Mouse (Mus musculus) MEL (cell line): ENCODE data around the gene Akr1e1. TPM values are rescaled to one million over a fixed set of nuclear protein-coding genes. Genes with fewer than 3 reads are reported as not detected.

Source experiments
- DNase-seq: peaks from one replicate; pipeline ENCODE4 v3.0.0; 2011; ENCODE audit warnings: low read depth, low spot score
- H3K27ac ChIP-seq: 2 replicates; pipeline ENCODE4 v1.5.1; 2012; ENCODE audit warnings: low read depth, mild to moderate bottlenecking, control low read depth, low read length, moderate library complexity; ENCODE audit not compliant: control insufficient read depth
- H3K27me3 ChIP-seq, 2 experiments: fragments of 150-350 bp in 1 of 2; sonication (generic) in 1 of 2; 2 replicates each; pipeline ENCODE4 v1.6.1; 2012; ENCODE audit warnings: low read length in 2 of 2, mild to moderate bottlenecking in 2 of 2, improper control_type of control experiment in 1 of 2, moderate library complexity in 1 of 2; ENCODE audit not compliant: insufficient read depth in 2 of 2, control insufficient read depth in 1 of 2
- H3K36me3 ChIP-seq, 2 experiments: 2 replicates each; pipeline ENCODE4 v1.6.1; 2012 to 2014; ENCODE audit warnings: low read length in 2 of 2, improper control_type of control experiment in 1 of 2, inconsistent platforms in 1 of 2, mild to moderate bottlenecking in 1 of 2; ENCODE audit not compliant: insufficient read depth in 2 of 2, control insufficient read depth in 1 of 2
- H3K4me1 ChIP-seq, 2 experiments: fragments of 150-350 bp in 1 of 2; sonication (generic) in 1 of 2; 2 replicates each; pipeline ENCODE4 v1.6.1; 2012; ENCODE audit warnings: low read length in 2 of 2, improper control_type of control experiment in 1 of 2, mild to moderate bottlenecking in 1 of 2; ENCODE audit not compliant: insufficient read depth in 2 of 2, control insufficient read depth in 1 of 2
- H3K4me3 ChIP-seq, 2 experiments: fragments of 150-350 bp in 1 of 2; sonication (generic) in 1 of 2; 2 replicates each; pipeline ENCODE4 v1.5.1; 2012; ENCODE audit warnings: low read depth in 2 of 2, low read length in 2 of 2, mild to moderate bottlenecking in 2 of 2, moderate library complexity in 2 of 2, control low read depth in 1 of 2, improper control_type of control experiment in 1 of 2; ENCODE audit not compliant: control insufficient read depth in 1 of 2, insufficient read depth in 1 of 2
- H3K79me2 ChIP-seq: 2 replicates; pipeline ENCODE4 v1.6.1; 2012; ENCODE audit warnings: mild to moderate bottlenecking, low read length, moderate library complexity; ENCODE audit not compliant: control insufficient read depth, poor library complexity, insufficient read depth
- H3K9ac ChIP-seq: 2 replicates; pipeline ENCODE4 v1.6.1; 2012; ENCODE audit warnings: low read depth, mild to moderate bottlenecking, control low read depth, low read length, moderate library complexity; ENCODE audit not compliant: control insufficient read depth, poor library complexity, severe bottlenecking
- H3K9me3 ChIP-seq: fragments of 150-350 bp; sonication (generic); replicated peaks from 2 replicates; pipeline ENCODE4 v1.6.1; 2012; ENCODE audit warnings: mild to moderate bottlenecking, low read length, improper control_type of control experiment, moderate library complexity; ENCODE audit not compliant: insufficient read depth
- BHLHE40 ChIP-seq: IDR thresholded peaks from 2 replicates; pipeline ENCODE4 v1.6.1; 2012; ENCODE audit warnings: low read depth, mild to moderate bottlenecking, inconsistent platforms, low read length, improper control_type of control experiment, borderline replicate concordance
- CHD1 ChIP-seq: IDR thresholded peaks from 2 replicates; pipeline ENCODE4 v1.6.1; 2012; ENCODE audit warnings: low read depth, mild to moderate bottlenecking, inconsistent platforms, low read length, improper control_type of control experiment
- CHD2 ChIP-seq: IDR thresholded peaks from 2 replicates; pipeline ENCODE4 v1.6.1; 2011; ENCODE audit warnings: low read length, improper control_type of control experiment
- CTCF ChIP-seq, 3 experiments: IDR thresholded peaks in 2 of 3; conservative IDR thresholded peaks in 1 of 3; 2 replicates each; pipeline ENCODE4 v1.5.1; 2011 to 2012; ENCODE audit warnings: low read length in 3 of 3, low read depth in 2 of 3, mild to moderate bottlenecking in 2 of 3, improper control_type of control experiment in 1 of 3, inconsistent platforms in 1 of 3, mixed read lengths in 1 of 3, moderate library complexity in 1 of 3; ENCODE audit not compliant: control insufficient read depth in 1 of 3, insufficient read depth in 1 of 3, poor library complexity in 1 of 3, severe bottlenecking in 1 of 3
- E2F4 ChIP-seq: IDR thresholded peaks from 2 replicates; pipeline ENCODE4 v1.6.1; 2011; ENCODE audit warnings: low read depth, low read length, improper control_type of control experiment, borderline replicate concordance
- ELF1 ChIP-seq: IDR thresholded peaks from 2 replicates; pipeline ENCODE4 v1.6.1; 2014; ENCODE audit warnings: low read depth, mild to moderate bottlenecking, inconsistent platforms, low read length, improper control_type of control experiment, moderate library complexity
- EP300 ChIP-seq, 2 experiments: IDR thresholded peaks; 2 replicates each; pipeline ENCODE4 v1.6.1; 2011; ENCODE audit warnings: improper control_type of control experiment in 2 of 2, low read length in 2 of 2, low read depth in 1 of 2, mild to moderate bottlenecking in 1 of 2
- ETS1 ChIP-seq: IDR thresholded peaks from 2 replicates; pipeline ENCODE4 v1.6.1; 2012; ENCODE audit warnings: low read depth, mild to moderate bottlenecking, inconsistent platforms, low read length, improper control_type of control experiment, moderate library complexity
- GABPA ChIP-seq: IDR thresholded peaks from 2 replicates; pipeline ENCODE4 v1.6.1; 2012; ENCODE audit warnings: low read depth, mild to moderate bottlenecking, inconsistent platforms, low read length, improper control_type of control experiment, moderate library complexity
- GATA1 ChIP-seq: IDR thresholded peaks from 2 replicates; pipeline ENCODE4 v1.6.1; 2011; ENCODE audit warnings: low read depth, low read length, improper control_type of control experiment
- HCFC1 ChIP-seq: IDR thresholded peaks from 2 replicates; pipeline ENCODE4 v1.6.1; 2012; ENCODE audit warnings: low read depth, mild to moderate bottlenecking, inconsistent platforms, low read length, improper control_type of control experiment, moderate library complexity
- JUND ChIP-seq: IDR thresholded peaks from 2 replicates; pipeline ENCODE4 v1.6.1; 2011; ENCODE audit warnings: low read depth, mild to moderate bottlenecking, improper control_type of control experiment, low read length
- KAT2A ChIP-seq: conservative IDR thresholded peaks from 2 replicates; pipeline ENCODE4 v1.6.1; 2012; ENCODE audit warnings: low read depth, low read length, improper control_type of control experiment, inconsistent platforms
- MAFK ChIP-seq: IDR thresholded peaks from 2 replicates; pipeline ENCODE4 v1.6.1; 2011; ENCODE audit warnings: low read depth, mild to moderate bottlenecking, low read length, improper control_type of control experiment, borderline replicate concordance
- MAX ChIP-seq: IDR thresholded peaks from 2 replicates; pipeline ENCODE4 v1.6.1; 2011; ENCODE audit warnings: low read length, improper control_type of control experiment
- MAZ ChIP-seq: IDR thresholded peaks from 2 replicates; pipeline ENCODE4 v1.6.1; 2012; ENCODE audit warnings: low read depth, mild to moderate bottlenecking, inconsistent platforms, low read length, improper control_type of control experiment
- MEF2A ChIP-seq: IDR thresholded peaks from 2 replicates; pipeline ENCODE4 v1.6.1; 2014; ENCODE audit warnings: low read depth, mild to moderate bottlenecking, inconsistent platforms, low read length, improper control_type of control experiment; ENCODE audit not compliant: poor library complexity, insufficient replicate concordance, severe bottlenecking; ENCODE audit errors: extremely low read depth
- MXI1 ChIP-seq: IDR thresholded peaks from 2 replicates; pipeline ENCODE4 v1.6.1; 2011; ENCODE audit warnings: mild to moderate bottlenecking, low read depth, low read length, improper control_type of control experiment
- MYB ChIP-seq: IDR thresholded peaks from 2 replicates; pipeline ENCODE4 v1.6.1; 2011; ENCODE audit warnings: mild to moderate bottlenecking, low read depth, low read length, improper control_type of control experiment
- MYC ChIP-seq: IDR thresholded peaks from 2 replicates; pipeline ENCODE4 v1.6.1; 2011; ENCODE audit warnings: low read depth, mild to moderate bottlenecking, low read length, improper control_type of control experiment, moderate library complexity
- NELFE ChIP-seq: IDR thresholded peaks from 2 replicates; pipeline ENCODE4 v1.6.1; 2011; ENCODE audit warnings: low read depth, low read length, improper control_type of control experiment
- POLR2A ChIP-seq, 2 experiments: IDR thresholded peaks; 2 replicates each; pipeline ENCODE4 v1.6.1; 2011 to 2012; ENCODE audit warnings: low read length in 2 of 2, mild to moderate bottlenecking in 2 of 2, control low read depth in 1 of 2, improper control_type of control experiment in 1 of 2, low read depth in 1 of 2, moderate library complexity in 1 of 2; ENCODE audit not compliant: control insufficient read depth in 1 of 2, insufficient read depth in 1 of 2, poor library complexity in 1 of 2
- POLR2AphosphoS2 ChIP-seq: IDR thresholded peaks from 2 replicates; pipeline ENCODE4 v1.6.1; 2011; ENCODE audit warnings: low read length, improper control_type of control experiment
- POLR2AphosphoS5 ChIP-seq: IDR thresholded peaks from 2 replicates; pipeline ENCODE4 v1.6.1; 2012; ENCODE audit warnings: low read depth, borderline replicate concordance, mild to moderate bottlenecking, inconsistent platforms, low read length, moderate library complexity, mixed read lengths
- RAD21 ChIP-seq: IDR thresholded peaks from 2 replicates; pipeline ENCODE4 v1.6.1; 2011; ENCODE audit warnings: mild to moderate bottlenecking, low read depth, low read length, improper control_type of control experiment
- RCOR1 ChIP-seq: IDR thresholded peaks from 2 replicates; pipeline ENCODE4 v1.6.1; 2012; ENCODE audit warnings: low read depth, mild to moderate bottlenecking, inconsistent platforms, low read length, improper control_type of control experiment
- SIN3A ChIP-seq: IDR thresholded peaks from 2 replicates; pipeline ENCODE4 v1.6.1; 2012; ENCODE audit warnings: low read length, improper control_type of control experiment, inconsistent platforms
- SMC3 ChIP-seq: IDR thresholded peaks from 2 replicates; pipeline ENCODE4 v1.6.1; 2011; ENCODE audit warnings: low read depth, low read length, improper control_type of control experiment
- TAL1 ChIP-seq: IDR thresholded peaks from 2 replicates; pipeline ENCODE4 v1.6.1; 2012; ENCODE audit warnings: mild to moderate bottlenecking, inconsistent platforms, low read length, moderate library complexity, mixed read lengths
- TCF12 ChIP-seq: IDR thresholded peaks from 2 replicates; pipeline ENCODE4 v1.6.1; 2014; ENCODE audit warnings: low read depth, mild to moderate bottlenecking, inconsistent platforms, low read length, improper control_type of control experiment, moderate library complexity
- UBTF ChIP-seq: IDR thresholded peaks from 2 replicates; pipeline ENCODE4 v1.6.1; 2012; ENCODE audit warnings: low read depth, mild to moderate bottlenecking, inconsistent platforms, low read length, improper control_type of control experiment, moderate library complexity, borderline replicate concordance; ENCODE audit not compliant: insufficient read depth
- USF1 ChIP-seq: IDR thresholded peaks from 2 replicates; pipeline ENCODE4 v1.6.1; 2014; ENCODE audit warnings: low read depth, mild to moderate bottlenecking, inconsistent platforms, low read length, improper control_type of control experiment, moderate library complexity
- USF2 ChIP-seq, 2 experiments: IDR thresholded peaks; 2 replicates each; pipeline ENCODE4 v1.6.1; 2011 to 2012; ENCODE audit warnings: improper control_type of control experiment in 2 of 2, low read length in 2 of 2, borderline replicate concordance in 1 of 2, inconsistent platforms in 1 of 2, low read depth in 1 of 2, mild to moderate bottlenecking in 1 of 2; ENCODE audit not compliant: insufficient read depth in 1 of 2
- ZC3H11A ChIP-seq: IDR thresholded peaks from 2 replicates; pipeline ENCODE4 v1.6.1; 2012; ENCODE audit warnings: low read depth, mild to moderate bottlenecking, inconsistent platforms, low read length, improper control_type of control experiment
- ZKSCAN1 ChIP-seq: IDR thresholded peaks from 2 replicates; pipeline ENCODE4 v1.6.1; 2012; ENCODE audit warnings: low read depth, mild to moderate bottlenecking, inconsistent platforms, low read length, improper control_type of control experiment, moderate library complexity
- ZMIZ1 ChIP-seq: IDR thresholded peaks from 2 replicates; pipeline ENCODE4 v1.6.1; 2012; ENCODE audit warnings: low read depth, mild to moderate bottlenecking, inconsistent platforms, low read length, improper control_type of control experiment, moderate library complexity
- ZNF384 ChIP-seq: IDR thresholded peaks from 2 replicates; pipeline ENCODE4 v1.6.1; 2012; ENCODE audit warnings: low read depth, mild to moderate bottlenecking, inconsistent platforms, low read length, improper control_type of control experiment
- polyA plus RNA-seq, 2 experiments: library from polyadenylated mRNA; stranded (reverse) in 1 of 2; unstranded in 1 of 2; fragments of >175 nt in 1 of 2; fragments of >200 nt in 1 of 2; gene quantifications; 2 replicates each; pipeline versions ENCODE4 v1.2.1 to v1.2.4; 2012; ENCODE audit warnings: low replicate concordance in 2 of 2, low read depth in 1 of 2; ENCODE audit not compliant: insufficient read length in 2 of 2, insufficient read depth in 1 of 2, missing spikeins in 1 of 2
- total RNA-seq: library from RNA; depleted of rRNA; stranded (reverse); fragments of 300-350 nt; gene quantifications from 2 replicates; pipeline ENCODE4 v1.2.3, GENCODE M21; 2012; rRNA removed

The Akr1e1 gene
- 13.8 and 14.4 TPM in 2 replicates for total RNA-seq
- 10 to 100 TPM in 1 of 2 experiments, not detected in 1; 16.2 TPM for polyA plus RNA-seq

DNA sequence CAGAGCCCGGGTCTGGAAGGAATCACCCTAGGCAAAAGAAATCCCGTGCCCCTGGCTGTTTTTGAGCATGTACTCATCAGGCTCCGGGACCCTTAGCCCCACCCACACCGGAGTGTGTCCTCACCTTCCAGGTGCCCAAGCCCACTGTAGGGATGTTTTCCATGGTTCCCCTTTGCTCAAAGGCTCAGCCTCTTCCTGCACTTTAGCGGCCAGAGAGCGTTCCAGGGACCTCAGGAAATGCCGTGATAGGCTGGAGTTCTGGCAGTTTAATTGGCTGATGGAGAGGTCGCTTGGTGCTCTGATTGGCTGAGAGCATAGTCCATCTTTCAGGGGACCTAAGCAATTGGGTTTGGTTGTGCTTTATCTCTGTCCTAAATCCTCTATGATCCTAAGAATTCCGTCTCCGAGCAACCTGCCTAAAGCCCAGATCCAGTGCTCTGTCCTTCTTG is at the start of gene Akr1e1:
Gene Akr1e1 (minus strand): TSS at position 214 of the 449 bp plus-strand sequence.
- H3K9me3 ChIP-seq: no peaks in the 10 kb centered on the region
- peaks cover 0 to 2% of the 10 kb centered on the region in 2 experiments; a peak in 1 of 4 replicates for H3K36me3 ChIP-seq
- H3K27me3 ChIP-seq: no peaks in the 10 kb centered on the region
- 0 out of 2 replicates have a peak within 1 kb of the TSS, but pooled peaks have one; percentile 22 for H3K27ac ChIP-seq
- H3K4me3 ChIP-seq: peak within 1 kb of the TSS; percentile 84 to 89
- no peaks in the 10 kb centered on the region for H3K79me2 ChIP-seq
- peak within 1 kb of the TSS; percentile 76 for H3K9ac ChIP-seq
- H3K4me1 ChIP-seq: peaks cover 0 to 4% of the 10 kb centered on the region in 2 experiments; a peak in 1 of 4 replicates
- peak; percentile 97 for DNase-seq
- TF ChIP-seq CHD1 (no peak), GABPA (no peak), MAX (no peak), KAT2A (no peak; the same call in 1 of the 2 replicates), MAFK (no peak), MEF2A (no peak), JUND (no peak), CHD2 (peak; percentile 66), NELFE (peak; percentile 48; the same call in 1 of the 2 replicates), EP300 (IDR thresholded peaks at IDR 0.05; ENCODE audit: low read depth in 1 of 2, low read length in 2 of 2) (no peak), GATA1 (peak; percentile 79), ZMIZ1 (no peak), ZC3H11A (no peak), ZNF384 (no peak), MYB (no peak), POLR2A (IDR thresholded peaks at IDR 0.05; ENCODE audit: control insufficient read depth in 1 of 2, insufficient read depth in 1 of 2, low read depth in 1 of 2, low read length in 2 of 2, poor library complexity in 1 of 2) (peak; percentile 39 to 80; a peak in 2 of 4 replicates), USF2 (IDR thresholded peaks at IDR 0.05; ENCODE audit: borderline replicate concordance in 1 of 2, insufficient read depth in 1 of 2, low read depth in 1 of 2, low read length in 2 of 2) (no peak), POLR2AphosphoS5 (no peak), HCFC1 (0 out of 2 replicates have a peak, but pooled peaks have one; percentile 59), RAD21 (no peak), BHLHE40 (no peak), MYC (no peak), ZKSCAN1 (no peak), TCF12 (no peak), MXI1 (no peak), RCOR1 (no peak), USF1 (no peak), SMC3 (0 out of 2 replicates have a peak, but pooled peaks have one; percentile 1), UBTF (no peak), ETS1 (no peak), TAL1 (no peak), ELF1 (peak; percentile 65), MAZ (no peak), SIN3A (peak; percentile 33; the same call in 1 of the 2 replicates), POLR2AphosphoS2 (no peak), CTCF (IDR thresholded peaks at IDR 0.05 in 2 of 3, conservative IDR thresholded peaks at IDR 0.05 in 1 of 3; ENCODE audit: control insufficient read depth in 1 of 3, insufficient read depth in 1 of 3, low read depth in 2 of 3, low read length in 3 of 3, poor library complexity in 1 of 3, severe bottlenecking in 1 of 3) (no peak), E2F4 (no peak)
